Comparison of ENCODE assay signal across 9 mouse cellular contexts in genomic region chr10:80995091-80995632, GRCm38 (mm10). TPM values are rescaled to one million over a fixed set of nuclear protein-coding genes. Genes with fewer than 3 reads are reported as not detected.
DNase-seq lines count a peak whose midpoint lies in the region; ATAC-seq and TF ChIP-seq lines count a peak whose summit lies in the region.
"Had no signal": no experiment of that assay in that cellular context is flagged by ENCODE, and none has a peak within 500 bp of the region (broad histone marks: within the 10 kb centered on the region; RNA-seq: fewer than 3 reads in every experiment).

No protein-coding gene starts in this region.

- peak; percentile 82 for DNase-seq in kidney, postnatal 14 days
- peak; percentile 83 for DNase-seq in lung, adult 2 months
- peak; percentile 93 for DNase-seq in testis, postnatal 10 days (ENCODE audit: low spot score)

- no peak for TF ChIP-seq POLR2A in bone marrow macrophage, adult 2 months (IDR thresholded peaks at IDR 0.05; ENCODE audit: borderline replicate concordance, low read depth, low read length)
- TF ChIP-seq POLR2A in lung, adult 2 months (IDR thresholded peaks at IDR 0.05; ENCODE audit: borderline replicate concordance, extremely low read depth, low read depth, low read length): no peak

- H3K36me3 ChIP-seq in heart, embryonic 13.5 days: no peaks in the 10 kb centered on the region
- H3K36me3 ChIP-seq in neural tube, embryonic 15.5 days: no peaks in the 10 kb centered on the region

- H3K27ac ChIP-seq in bone marrow macrophage, adult 2 months (ENCODE audit: insufficient read depth, low read depth, low read length): no peak overlapping the region
- H3K27ac ChIP-seq in heart, embryonic 13.5 days (replicated peaks): no peak overlapping the region
- H3K27ac ChIP-seq in neural tube, embryonic 15.5 days (replicated peaks): no peak overlapping the region

- peak; percentile 46 for ATAC-seq in CD4-positive, CD25-positive, alpha-beta regulatory T cell, adult 4 months
- ATAC-seq in erythroblast, adult 5-6 weeks (replicated peaks; ENCODE audit: low FRiP score, poor library complexity, severe bottlenecking): peak; percentile 56
- ATAC-seq in heart, embryonic 13.5 days (ENCODE audit: extremely low read depth, insufficient number of reproducible peaks, low FRiP score, low TSS enrichment): no peak
- 0 out of 2 replicates have a peak, but pooled peaks have one; percentile 22 for ATAC-seq in neural tube, embryonic 15.5 days (ENCODE audit: low FRiP score)

- 10% methylated on average over 21 of the region's 21 CpGs for WGBS in heart, embryonic 13.5 days
- WGBS in lung, adult 2 months: 9% methylated on average over 21 of the region's 21 CpGs
- WGBS in neural tube, embryonic 15.5 days: 10% methylated on average over 21 of the region's 21 CpGs

- H3K4me2 ChIP-seq in heart, embryonic 13.5 days: peak overlapping the region; percentile 51
- H3K4me2 ChIP-seq in neural tube, embryonic 15.5 days: peak overlapping the region; percentile 49

- H3K27me3 ChIP-seq in heart, embryonic 13.5 days (replicated peaks): peaks cover 66% of the 10 kb centered on the region
- peaks cover 11% of the 10 kb centered on the region; the same call in 1 of the 2 replicates for H3K27me3 ChIP-seq in neural tube, embryonic 15.5 days (replicated peaks)

- 0 out of 2 replicates have a peak overlapping the region, but pooled peaks have one; percentile 57 for H3K9ac ChIP-seq in heart, embryonic 13.5 days
- peak overlapping the region; percentile 21 for H3K9ac ChIP-seq in neural tube, embryonic 15.5 days (replicated peaks)

- no peaks in the 10 kb centered on the region; the same call in 1 of the 2 replicates for H3K9me3 ChIP-seq in heart, embryonic 13.5 days
- no peaks in the 10 kb centered on the region for H3K9me3 ChIP-seq in neural tube, embryonic 15.5 days (replicated peaks)

- TF ChIP-seq CTCF in bone marrow macrophage, adult 2 months (IDR thresholded peaks at IDR 0.05; ENCODE audit: low read depth, low read length): peak; percentile 97
- TF ChIP-seq CTCF in lung, adult 2 months (IDR thresholded peaks at IDR 0.05; ENCODE audit: insufficient read depth, low read length): peak; percentile 99

- peak overlapping the region; percentile 29; the same call in 1 of the 2 replicates for H3K4me3 ChIP-seq in bone marrow macrophage, adult 2 months (ENCODE audit: insufficient read depth, low read length)
- 0 out of 2 replicates have a peak overlapping the region, but pooled peaks have one; percentile 11 for H3K4me3 ChIP-seq in heart, embryonic 13.5 days
- H3K4me3 ChIP-seq in lung, adult 2 months (replicated peaks; ENCODE audit: extremely low read depth, low read depth, low read length): no peak overlapping the region
- 0 out of 2 replicates have a peak overlapping the region, but pooled peaks have one; percentile 2 for H3K4me3 ChIP-seq in neural tube, embryonic 15.5 days (replicated peaks)

- peaks cover 4% of the 10 kb centered on the region; the same call in 1 of the 2 replicates for H3K4me1 ChIP-seq in bone marrow macrophage, adult 2 months (ENCODE audit: control insufficient read depth, insufficient read depth, low read length)
- peaks cover 14% of the 10 kb centered on the region; the same call in 1 of the 2 replicates for H3K4me1 ChIP-seq in heart, embryonic 13.5 days
- H3K4me1 ChIP-seq in lung, adult 2 months (ENCODE audit: control insufficient read depth, insufficient read depth, low read length): no peaks in the 10 kb centered on the region
- H3K4me1 ChIP-seq in neural tube, embryonic 15.5 days: peaks cover 20% of the 10 kb centered on the region

RNA-seq across cellular contexts. Expression of gene Gng7, which starts 19.6 kb away (rescaled TPM):
- under 1 TPM in 1 of 2 experiments, not detected in 1; 0.54 TPM for polyA plus RNA-seq in CD4-positive, CD25-positive, alpha-beta regulatory T cell, adult 4 months (2017; shearing (Covaris generic))
- polyA plus RNA-seq in bone marrow macrophage, adult 2 months (2012; ENCODE audit: insufficient read depth, insufficient read length, missing spikeins): 3.5 and 4.6 TPM in 2 replicates
- total RNA-seq in erythroblast, adult 5-6 weeks (2015; ENCODE audit: low replicate concordance): not detected in 2 replicates
- not detected in 2 replicates for total RNA-seq in erythroblast, adult 5-6 weeks (2017; ENCODE audit: low replicate concordance)
- polyA plus RNA-seq in heart, embryonic 13.5 days (2015; fragmentation: Nextera tagmentation; extraction: Ambion mirVana): 1.4 TPM in 2 replicates
- polyA plus RNA-seq in lung, adult 2 months (2012; rRNA removed): 2.6 and 3.0 TPM in 2 replicates
- polyA plus RNA-seq in neural tube, embryonic 15.5 days (2015; fragmentation: Nextera tagmentation; extraction: Ambion mirVana): 22.8 and 24.9 TPM in 2 replicates

RNA-seq across cellular contexts. Expression of gene Diras1, which starts 30.3 kb away (rescaled TPM):
- not detected for polyA plus RNA-seq in CD4-positive, CD25-positive, alpha-beta regulatory T cell, adult 4 months (2017; shearing (Covaris generic))
- not detected in 2 replicates for polyA plus RNA-seq in bone marrow macrophage, adult 2 months (2012; ENCODE audit: insufficient read depth, insufficient read length, missing spikeins)
- not detected in 2 replicates for total RNA-seq in erythroblast, adult 5-6 weeks (2015; ENCODE audit: low replicate concordance)
- total RNA-seq in erythroblast, adult 5-6 weeks (2017; ENCODE audit: low replicate concordance): not detected in 2 replicates
- polyA plus RNA-seq in heart, embryonic 13.5 days (2015; fragmentation: Nextera tagmentation; extraction: Ambion mirVana): 0.06 and 0.07 TPM in 2 replicates
- 0.03 TPM in 1 of 2 replicates, not detected in the other for polyA plus RNA-seq in lung, adult 2 months (2012; rRNA removed)
- polyA plus RNA-seq in neural tube, embryonic 15.5 days (2015; fragmentation: Nextera tagmentation; extraction: Ambion mirVana): 55.3 and 69.4 TPM in 2 replicates
- polyA plus RNA-seq: gonadal fat pad, adult 2 months had no signal

RNA-seq across cellular contexts. Expression of gene Slc39a3, which starts 42.1 kb away (rescaled TPM):
- polyA plus RNA-seq in CD4-positive, CD25-positive, alpha-beta regulatory T cell, adult 4 months (2017; shearing (Covaris generic)): 1 to 10 TPM; 3.3 to 4.7 TPM
- polyA plus RNA-seq in bone marrow macrophage, adult 2 months (2012; ENCODE audit: insufficient read depth, insufficient read length, missing spikeins): 14.0 and 14.5 TPM in 2 replicates
- 2.1 and 2.5 TPM in 2 replicates for total RNA-seq in erythroblast, adult 5-6 weeks (2015; ENCODE audit: low replicate concordance)
- total RNA-seq in erythroblast, adult 5-6 weeks (2017; ENCODE audit: low replicate concordance): 2.7 and 3.8 TPM in 2 replicates
- 8.0 and 8.2 TPM in 2 replicates for polyA plus RNA-seq in heart, embryonic 13.5 days (2015; fragmentation: Nextera tagmentation; extraction: Ambion mirVana)
- polyA plus RNA-seq in lung, adult 2 months (2012; rRNA removed): 44.2 and 46.9 TPM in 2 replicates
- polyA plus RNA-seq in neural tube, embryonic 15.5 days (2015; fragmentation: Nextera tagmentation; extraction: Ambion mirVana): 43.9 and 47.7 TPM in 2 replicates

Comparison
In these comparisons a context has a peak if more than half of its experiments do, and no peak if none do; other contexts are left out.
1. RNA of gene Diras1, which starts 30.3 kb away (polyA plus RNA-seq): 55.3 to 69.4 TPM in neural tube, embryonic 15.5 days; 0.06 to 0.07 TPM in heart, embryonic 13.5 days, 0.03 TPM in lung, adult 2 months, not detected in CD4-positive, CD25-positive, alpha-beta regulatory T cell, adult 4 months and not detected in bone marrow macrophage, adult 2 months; every median in the first group is over 10 times any median in the second.
2. Peak in every context shown above with its lines, with median percentiles within 50 percentile points of each other: DNase-seq.